Mouse (Mus musculus): ENCODE measurements around the gene Ror2. TPM values are rescaled to one million over a fixed set of nuclear protein-coding genes. Genes with fewer than 3 reads are reported as not detected.

Gene Ror2
- polyA plus RNA-seq, 1 experiment from 2014 or later: 44.2 TPM

- no peak overlapping the region for H3K4me2 ChIP-seq
These were observed 155.9 kb downstream of the Ror2 start for GRCm38 (mm10) chr13:53130032-53130431.

GRCm38 (mm10) chr13:53125627-53126026 is 160.3 kb downstream of the Ror2 start:
- Histone ChIP-seq H3K4me3 (replicated peaks) (no peak overlapping the region), H3K27me3 (no peaks in the 10 kb centered on the region), H3K4me2 (no peak overlapping the region), H3K9me3 (no peaks in the 10 kb centered on the region), H3K4me1 (replicated peaks) (peaks cover 31% of the 10 kb centered on the region), H3K36me3 (peaks cover 13% of the 10 kb centered on the region; the same call in 1 of the 2 replicates), H3K9ac (replicated peaks) (no peak overlapping the region), H3K27ac (no peak overlapping the region)
- no peak for ATAC-seq (ENCODE audit: insufficient number of reproducible peaks, insufficient read depth, low FRiP score, low TSS enrichment, low read depth)
- 80% methylated on average over 5 of the region's 5 CpGs for whole genome bisulfite sequencing

More at GRCm38 (mm10) chr13:53130032-53130431, 155.9 kb downstream of the Ror2 start:
- Histone ChIP-seq H3K27me3 (no peaks in the 10 kb centered on the region), H3K36me3 (peaks cover 7% of the 10 kb centered on the region; the same call in 1 of the 2 replicates), H3K4me1 (replicated peaks) (peaks cover 51% of the 10 kb centered on the region), H3K27ac (peak overlapping the region; percentile 78), H3K4me3 (replicated peaks) (no peak overlapping the region), H3K9me3 (no peaks in the 10 kb centered on the region), H3K9ac (replicated peaks) (no peak overlapping the region)
- ATAC-seq (ENCODE audit: insufficient number of reproducible peaks, insufficient read depth, low FRiP score, low TSS enrichment, low read depth): no peak
- WGBS: 60% methylated on average over 5 of the region's 5 CpGs

GRCm38 (mm10) chr13:53122085-53122484 is 163.8 kb downstream of the Ror2 start:
- H3K9ac ChIP-seq (replicated peaks): no peak overlapping the region
- H3K4me1 ChIP-seq (replicated peaks): peaks cover 28% of the 10 kb centered on the region
- peak overlapping the region; percentile 12; the same call in 1 of the 2 replicates for H3K27ac ChIP-seq
- H3K36me3 ChIP-seq: peaks cover 37% of the 10 kb centered on the region
- no peak overlapping the region for H3K4me2 ChIP-seq
- 83% methylated on average over 8 of the region's 8 CpGs for whole genome bisulfite sequencing
- no peak for ATAC-seq (ENCODE audit: insufficient number of reproducible peaks, insufficient read depth, low FRiP score, low TSS enrichment, low read depth)
- no peak overlapping the region for H3K4me3 ChIP-seq (replicated peaks)
- H3K27me3 ChIP-seq: no peaks in the 10 kb centered on the region
- no peaks in the 10 kb centered on the region for H3K9me3 ChIP-seq

DNA sequence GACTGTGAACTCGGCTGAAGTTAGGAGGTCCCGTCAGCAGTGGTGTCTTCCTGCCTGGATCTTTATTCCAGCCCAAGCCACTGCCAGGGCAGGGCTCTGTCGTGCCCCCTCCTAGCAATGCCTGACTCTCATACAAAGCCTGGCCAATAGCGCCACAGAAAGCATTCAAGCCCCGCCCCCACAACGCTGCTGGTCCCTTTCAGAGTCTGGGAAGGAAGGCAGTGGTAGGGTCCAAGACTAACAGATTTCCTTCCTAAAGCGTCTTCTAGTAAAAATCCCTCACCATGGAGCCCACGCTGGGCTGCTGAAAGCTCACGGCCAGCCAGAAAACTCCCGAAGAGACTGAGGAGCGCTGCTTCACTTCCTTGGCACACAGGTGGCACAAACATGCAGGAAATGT is 165.0 kb downstream of the Ror2 start:
- H3K27ac ChIP-seq: peak overlapping the region; percentile 50; the same call in 1 of the 2 replicates
- H3K9ac ChIP-seq (replicated peaks): no peak overlapping the region
- H3K36me3 ChIP-seq: peaks cover 49% of the 10 kb centered on the region
- no peaks in the 10 kb centered on the region for H3K9me3 ChIP-seq
- no peak overlapping the region for H3K4me2 ChIP-seq
- H3K27me3 ChIP-seq: no peaks in the 10 kb centered on the region
- H3K4me1 ChIP-seq (replicated peaks): peaks cover 28% of the 10 kb centered on the region
- WGBS: 40% methylated on average over 11 of the region's 11 CpGs
- H3K4me3 ChIP-seq (replicated peaks): no peak overlapping the region
- no peak for ATAC-seq (ENCODE audit: insufficient number of reproducible peaks, insufficient read depth, low FRiP score, low TSS enrichment, low read depth)

- Histone ChIP-seq H3K27me3 (no peaks in the 10 kb centered on the region), H3K4me1 (replicated peaks) (peaks cover 28% of the 10 kb centered on the region), H3K4me3 (replicated peaks) (no peak overlapping the region), H3K27ac (no peak overlapping the region), H3K36me3 (peaks cover 57% of the 10 kb centered on the region), H3K4me2 (no peak overlapping the region), H3K9ac (replicated peaks) (no peak overlapping the region), H3K9me3 (no peaks in the 10 kb centered on the region)
- WGBS: 24% methylated on average over 10 of the region's 10 CpGs
- ATAC-seq (ENCODE audit: insufficient number of reproducible peaks, insufficient read depth, low FRiP score, low TSS enrichment, low read depth): peak; percentile 50; the same call in 1 of the 2 replicates
These were observed 166.1 kb downstream of the Ror2 start for GRCm38 (mm10) chr13:53119586-53120426.

DNA sequence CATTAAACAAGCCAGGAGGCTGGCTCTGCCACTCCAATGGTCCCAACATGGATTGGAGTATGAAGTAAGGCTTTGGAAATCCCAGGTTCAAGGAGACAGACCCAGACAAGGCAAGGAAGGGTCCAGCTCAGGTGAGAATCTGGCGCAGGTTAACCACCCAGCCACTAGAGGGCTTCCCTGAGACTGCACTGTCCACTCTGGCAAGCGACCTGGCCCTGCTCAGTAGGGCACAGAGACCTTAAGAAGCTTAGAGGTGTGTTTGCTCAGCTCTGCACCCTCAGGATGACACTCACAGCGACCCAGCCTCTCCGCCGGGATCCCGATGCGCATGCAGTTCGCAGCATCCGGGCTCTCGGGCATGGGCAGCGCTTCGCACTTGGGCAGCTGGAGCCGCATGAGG is 167.5 kb downstream of the Ror2 start:
- Histone ChIP-seq H3K27me3 (no peaks in the 10 kb centered on the region), H3K36me3 (peaks cover 60% of the 10 kb centered on the region)

DNA sequence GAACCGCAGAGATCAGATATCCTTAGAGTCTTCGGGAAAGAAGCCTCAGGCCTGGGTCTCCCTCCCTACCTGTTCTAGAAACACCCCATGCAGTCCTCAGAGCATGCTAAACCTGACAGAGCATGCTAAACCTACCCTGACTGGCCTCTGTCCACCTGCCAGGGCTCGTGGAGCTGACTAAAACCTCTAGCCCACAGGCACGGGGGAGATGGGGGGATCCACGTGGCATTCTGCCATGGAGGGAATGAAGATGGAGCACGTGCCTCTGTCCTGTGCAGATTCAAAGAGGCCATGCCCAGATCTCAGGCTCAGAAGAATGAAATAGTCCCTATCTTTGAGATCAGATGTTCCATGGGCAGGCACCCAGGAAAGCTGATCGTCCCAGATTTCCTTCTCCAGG is 168.0 kb downstream of the Ror2 start:
- peaks cover 62% of the 10 kb centered on the region for H3K36me3 ChIP-seq
- H3K27ac ChIP-seq: no peak overlapping the region
- 91% methylated on average over 7 of the region's 7 CpGs for WGBS
- no peak overlapping the region for H3K4me2 ChIP-seq
- no peak overlapping the region for H3K4me3 ChIP-seq (replicated peaks)
- no peaks in the 10 kb centered on the region for H3K27me3 ChIP-seq
- no peaks in the 10 kb centered on the region for H3K9me3 ChIP-seq
- H3K9ac ChIP-seq (replicated peaks): no peak overlapping the region
- H3K4me1 ChIP-seq (replicated peaks): peaks cover 28% of the 10 kb centered on the region
- no peak for ATAC-seq (ENCODE audit: insufficient number of reproducible peaks, insufficient read depth, low FRiP score, low TSS enrichment, low read depth)

More for the DNA sequence above, 167.5 kb downstream of the Ror2 start:
- no peak for ATAC-seq (ENCODE audit: insufficient number of reproducible peaks, insufficient read depth, low FRiP score, low TSS enrichment, low read depth)
- Histone ChIP-seq H3K4me1 (replicated peaks) (peaks cover 28% of the 10 kb centered on the region), H3K4me2 (no peak overlapping the region), H3K27ac (no peak overlapping the region), H3K4me3 (replicated peaks) (no peak overlapping the region), H3K9me3 (no peaks in the 10 kb centered on the region), H3K9ac (replicated peaks) (no peak overlapping the region)
- WGBS: 86% methylated on average over 13 of the region's 13 CpGs

DNA sequence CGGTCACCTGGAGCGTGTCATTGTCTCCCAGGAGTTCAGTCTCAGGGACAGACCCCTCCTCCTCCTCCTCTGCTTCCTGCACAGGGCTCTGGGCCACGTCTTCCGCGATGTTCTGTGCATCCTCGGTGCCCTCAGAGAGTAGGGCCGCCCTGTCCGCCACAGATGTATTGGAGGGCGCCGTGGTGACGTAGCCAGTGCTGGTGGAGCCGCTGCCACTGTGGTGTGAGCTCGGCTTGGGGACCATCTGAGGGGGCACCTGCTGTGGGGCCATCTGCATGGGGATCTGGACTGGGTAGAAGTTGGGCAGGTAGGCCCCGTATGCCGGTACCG is 175.7 kb downstream of the Ror2 start:
- Histone ChIP-seq H3K9ac (replicated peaks) (no peak overlapping the region), H3K36me3 (peaks cover 62% of the 10 kb centered on the region), H3K4me1 (replicated peaks) (peaks cover 8% of the 10 kb centered on the region; the same call in 1 of the 2 replicates), H3K4me3 (replicated peaks) (no peak overlapping the region), H3K9me3 (no peaks in the 10 kb centered on the region), H3K27me3 (no peaks in the 10 kb centered on the region), H3K27ac (peak overlapping the region; percentile 23; the same call in 1 of the 2 replicates), H3K4me2 (no peak overlapping the region)
- 87% methylated on average over 16 of the region's 16 CpGs for WGBS
- peak; percentile 48; the same call in 1 of the 2 replicates for ATAC-seq (ENCODE audit: insufficient number of reproducible peaks, insufficient read depth, low FRiP score, low TSS enrichment, low read depth)

DNA sequence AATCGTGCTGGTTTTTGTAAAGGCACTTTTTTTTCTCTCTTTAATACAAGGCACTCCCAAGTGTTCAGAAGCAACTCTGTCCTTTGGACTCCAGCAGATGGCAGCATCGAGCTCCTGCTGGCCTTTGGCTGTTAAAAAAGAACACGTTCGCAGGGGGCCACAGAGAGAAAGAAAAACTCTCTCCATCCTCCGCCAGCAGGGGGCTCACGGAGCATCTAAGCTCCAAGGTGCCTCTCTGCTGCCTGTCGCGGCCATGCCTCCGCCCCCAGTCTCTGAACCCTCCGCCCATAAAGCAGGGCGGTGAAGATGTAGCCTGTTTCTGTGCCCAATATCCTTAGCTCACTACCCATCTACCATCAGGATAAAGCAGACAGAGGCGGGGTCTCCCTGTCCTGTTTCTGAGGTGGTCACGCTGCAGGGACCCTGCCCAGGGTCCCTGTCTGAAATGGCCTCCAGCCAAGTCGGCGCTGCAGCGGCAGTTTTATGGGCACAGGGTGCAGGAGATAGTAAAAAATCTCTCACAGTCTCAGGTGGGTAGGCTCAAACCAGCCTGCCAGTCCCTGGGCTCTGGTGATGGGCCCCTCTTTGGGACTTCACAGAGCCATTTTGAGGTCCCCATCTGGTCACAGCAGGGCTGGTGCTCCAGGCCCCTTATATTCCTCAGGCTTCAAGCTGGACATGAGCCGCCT is 176.2 kb downstream of the Ror2 start:
- 17% methylated on average over 17 of the region's 17 CpGs for WGBS
- peaks cover 8% of the 10 kb centered on the region; the same call in 1 of the 2 replicates for H3K4me1 ChIP-seq (replicated peaks)
- no peaks in the 10 kb centered on the region for H3K27me3 ChIP-seq
- peak; percentile 75 for ATAC-seq (ENCODE audit: insufficient number of reproducible peaks, insufficient read depth, low FRiP score, low TSS enrichment, low read depth)
- H3K9ac ChIP-seq (replicated peaks): no peak overlapping the region
- no peak overlapping the region for H3K4me3 ChIP-seq (replicated peaks)
- peak overlapping the region; percentile 23; the same call in 1 of the 2 replicates for H3K27ac ChIP-seq
- peak overlapping the region; percentile 34 for H3K4me2 ChIP-seq
- no peaks in the 10 kb centered on the region for H3K9me3 ChIP-seq
- peaks cover 57% of the 10 kb centered on the region for H3K36me3 ChIP-seq

- no peaks in the 10 kb centered on the region for H3K9me3 ChIP-seq
- no peak overlapping the region for H3K9ac ChIP-seq (replicated peaks)
- no peak overlapping the region for H3K4me3 ChIP-seq (replicated peaks)
- no peaks in the 10 kb centered on the region for H3K27me3 ChIP-seq
- H3K36me3 ChIP-seq: peaks cover 37% of the 10 kb centered on the region
- ATAC-seq (ENCODE audit: insufficient number of reproducible peaks, insufficient read depth, low FRiP score, low TSS enrichment, low read depth): no peak
- H3K4me1 ChIP-seq (replicated peaks): peaks cover 15% of the 10 kb centered on the region
- no peak overlapping the region for H3K27ac ChIP-seq
- WGBS: 88% methylated on average over 13 of the region's 13 CpGs
- no peak overlapping the region for H3K4me2 ChIP-seq
These were observed 179.2 kb downstream of the Ror2 start for GRCm38 (mm10) chr13:53106676-53107075.
